Comparison of ENCODE assay signal across 8 mouse cellular contexts in the genomic region with DNA sequence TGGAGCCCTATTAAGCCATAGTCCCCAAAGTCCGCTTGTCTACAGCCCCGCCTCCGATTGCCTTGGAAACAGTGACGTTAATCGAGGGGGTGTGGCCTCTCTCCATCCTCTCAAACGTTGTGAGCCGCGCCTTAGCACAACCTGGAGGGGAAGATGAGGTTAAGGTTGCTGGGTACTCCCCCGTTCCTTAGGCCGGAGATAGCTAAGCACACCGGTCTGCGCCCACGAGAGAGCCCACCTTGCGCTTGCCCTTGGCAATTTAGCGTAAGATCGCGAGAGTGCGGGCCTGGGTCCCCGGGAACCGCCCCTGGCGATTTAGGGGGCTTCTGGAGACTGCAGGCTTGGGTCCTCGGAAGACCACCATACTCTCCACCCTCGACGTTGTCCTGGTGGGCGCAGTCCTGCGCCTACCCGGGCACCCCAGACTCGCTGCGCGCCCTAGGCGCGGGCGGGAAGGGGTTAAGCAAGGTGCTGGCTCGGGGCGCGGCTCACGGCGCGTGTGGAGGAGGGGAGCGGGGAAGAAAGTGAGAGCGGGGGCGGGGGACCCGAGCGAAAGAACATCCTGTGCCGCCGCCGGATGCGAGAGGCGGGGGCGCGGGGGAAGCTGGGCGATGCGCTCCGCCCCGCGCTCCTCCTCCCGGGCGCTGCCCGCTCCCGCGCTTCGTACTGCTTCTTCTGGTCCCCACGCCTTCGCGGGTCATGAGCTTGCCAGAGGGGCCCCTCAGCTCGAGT. TPM values are rescaled to one million over a fixed set of nuclear protein-coding genes. Genes with fewer than 3 reads are reported as not detected.
DNase-seq lines count a peak whose midpoint lies in the region; ATAC-seq and TF ChIP-seq lines count a peak whose summit lies in the region.

No protein-coding gene starts in this region.

- H3K9me3 ChIP-seq in heart, embryonic 14.5 days (ENCODE audit: control insufficient read depth, low read length) = no peaks in the 10 kb centered on the region
- H3K9me3 ChIP-seq in liver, embryonic 11.5 days (ENCODE audit: control insufficient read depth, low read length) = no peaks in the 10 kb centered on the region

- DNase-seq in brain, adult 2 months (ENCODE audit: low read depth, low spot score) = peak; percentile 98
- DNase-seq in fibroblast of lung, adult 2 months (ENCODE audit: low read depth) = peak; percentile 39
- peak; percentile 93 for DNase-seq in kidney, postnatal 10 days
- DNase-seq in liver, embryonic 11.5 days (ENCODE audit: low spot score) = peak; percentile 83
- peak; percentile 83 to 91 for DNase-seq in spleen, postnatal 4 days (ENCODE audit: low spot score in 2 of 2)

- peak; percentile 66 for ATAC-seq in heart, embryonic 14.5 days (ENCODE audit: insufficient number of reproducible peaks, insufficient read depth, low FRiP score, low read depth)
- ATAC-seq in liver, embryonic 11.5 days (replicated peaks; ENCODE audit: low FRiP score) = peak; percentile 63

- H3K4me1 ChIP-seq in heart, embryonic 14.5 days (ENCODE audit: control insufficient read depth in 2 of 2, insufficient read depth in 2 of 2, low read length in 2 of 2) = peaks cover 7 to 9% of the 10 kb centered on the region in 2 experiments; a peak in 3 of 4 replicates
- peaks cover 31% of the 10 kb centered on the region for H3K4me1 ChIP-seq in liver, embryonic 11.5 days (replicated peaks; ENCODE audit: control insufficient read depth, insufficient read depth, low read length)

- H3ac ChIP-seq in C2C12 (ENCODE audit: control insufficient read depth, insufficient read length, low read depth) (peak overlapping the region; percentile 56), myocyte (ENCODE audit: control insufficient read depth, insufficient read length) (no peak overlapping the region)

- no peak for TF ChIP-seq POLR2A in myocyte (IDR thresholded peaks at IDR 0.05; ENCODE audit: insufficient read length, low read depth)

- no peak for TF ChIP-seq CTCF in C2C12 (IDR thresholded peaks at IDR 0.05; ENCODE audit: control insufficient read depth, insufficient read depth, insufficient read length)

- peak overlapping the region; percentile 95 for H3K4me2 ChIP-seq in heart, embryonic 14.5 days (ENCODE audit: low read length)
- H3K4me2 ChIP-seq in liver, embryonic 11.5 days = peak overlapping the region; percentile 84
- peak overlapping the region; percentile 90 for H3K4me2 ChIP-seq in myocyte (ENCODE audit: low read depth)

- H3K79me2 ChIP-seq in C2C12 (ENCODE audit: control insufficient read depth, insufficient read depth) (no peaks in the 10 kb centered on the region), myocyte (ENCODE audit: control insufficient read depth, insufficient read depth) (no peaks in the 10 kb centered on the region)

- peak overlapping the region; percentile 18 to 56; a peak in 3 of 4 replicates for H3K27ac ChIP-seq in heart, embryonic 14.5 days (replicated peaks in 1 of 2; ENCODE audit: control insufficient read depth in 1 of 2, insufficient read depth in 1 of 2, low read depth in 2 of 2, low read length in 2 of 2)
- peak overlapping the region; percentile 65 for H3K27ac ChIP-seq in liver, embryonic 11.5 days (ENCODE audit: low read depth, low read length)

- H3K4me3 ChIP-seq in C2C12 (ENCODE audit: insufficient read depth, poor library complexity, severe bottlenecking) (peak overlapping the region; percentile 43), myocyte (peak overlapping the region; percentile 21)
- H3K4me3 ChIP-seq in heart, embryonic 14.5 days (ENCODE audit: control insufficient read depth in 1 of 2, insufficient read depth in 1 of 2, low read depth in 1 of 2, low read length in 2 of 2) = peak overlapping the region; percentile 61 to 68
- peak overlapping the region; percentile 60 for H3K4me3 ChIP-seq in liver, embryonic 11.5 days (ENCODE audit: low read depth, low read length)

- peak overlapping the region; percentile 67 for H3K9ac ChIP-seq in heart, embryonic 14.5 days (ENCODE audit: low read length)
- peak overlapping the region; percentile 51 for H3K9ac ChIP-seq in liver, embryonic 11.5 days (ENCODE audit: low read depth, low read length)

- H3K36me3 ChIP-seq in C2C12 (ENCODE audit: control insufficient read depth, insufficient read depth) (no peaks in the 10 kb centered on the region), myocyte (ENCODE audit: control insufficient read depth, insufficient read depth) (no peaks in the 10 kb centered on the region)
- H3K36me3 ChIP-seq in heart, embryonic 14.5 days (ENCODE audit: control insufficient read depth, insufficient read depth, low read length) = no peaks in the 10 kb centered on the region
- no peaks in the 10 kb centered on the region for H3K36me3 ChIP-seq in liver, embryonic 11.5 days (ENCODE audit: control insufficient read depth, insufficient read depth, low read length)

- WGBS in heart, embryonic 14.5 days = under 1% methylated on average over 61 of the region's 66 CpGs
- WGBS in liver, embryonic 11.5 days = under 1% methylated on average over 60 of the region's 66 CpGs

- no peaks in the 10 kb centered on the region for H3K27me3 ChIP-seq in C2C12 (ENCODE audit: control insufficient read depth, insufficient read depth, insufficient read length)
- peaks cover 27% of the 10 kb centered on the region for H3K27me3 ChIP-seq in heart, embryonic 14.5 days (ENCODE audit: control insufficient read depth, insufficient read depth, low read length)
- H3K27me3 ChIP-seq in liver, embryonic 11.5 days (replicated peaks; ENCODE audit: control insufficient read depth, insufficient read depth, low read length) = peaks cover 29% of the 10 kb centered on the region
- H3K27me3 ChIP-seq in myocyte (ENCODE audit: control insufficient read depth, insufficient read depth, insufficient read length) = no peaks in the 10 kb centered on the region

- H3K79me3 ChIP-seq in C2C12 (ENCODE audit: low read depth) = no peaks in the 10 kb centered on the region

TF ChIP-seq in C2C12, 6 proteins besides CTCF, POLR2A, EP300 and RAD21:
- TF ChIP-seq USF1 (IDR thresholded peaks at IDR 0.05; ENCODE audit: low read depth) (no peak), MAX (IDR thresholded peaks at IDR 0.05) (no peak), MYOG (IDR thresholded peaks at IDR 0.05; ENCODE audit: control insufficient read depth, extremely low read depth, insufficient read length) (no peak), FOSL1 (IDR thresholded peaks at IDR 0.05; ENCODE audit: insufficient read depth, low read length, poor library complexity, severe bottlenecking) (no peak), CEBPB (IDR thresholded peaks at IDR 0.05; ENCODE audit: low read depth) (no peak), MYOD1 (IDR thresholded peaks at IDR 0.05; ENCODE audit: control insufficient read depth, insufficient read length, low read depth) (no peak)

TF ChIP-seq in myocyte, 11 proteins besides CTCF, POLR2A, EP300 and RAD21:
- no peak for TF ChIP-seq TCF3 (IDR thresholded peaks at IDR 0.05; ENCODE audit: insufficient read length, low read depth)

RNA-seq across cellular contexts. Expression of gene Fkbp5, which starts 5.5 kb away (rescaled TPM):
- polyA plus RNA-seq in C2C12 (2012; fragmentation: generic; extraction: Trizol) (24.4 TPM), myocyte (2012; fragmentation: generic; extraction: Trizol) (11.6 TPM)
- polyA plus RNA-seq in heart, embryonic 14.5 days (2014; fragmentation: Nextera tagmentation; extraction: Ambion mirVana) = 4.3 and 5.0 TPM in 2 replicates
- 8.8 and 10.1 TPM in 2 replicates for polyA plus RNA-seq in liver, embryonic 11.5 days (2014; fragmentation: Nextera tagmentation; extraction: Ambion mirVana)

RNA-seq across cellular contexts. Expression of gene Armc12, which starts 7.8 kb away (rescaled TPM):
- polyA plus RNA-seq in C2C12 (2012; fragmentation: generic; extraction: Trizol) (not detected), myocyte (2012; fragmentation: generic; extraction: Trizol) (not detected)
- not detected in 2 replicates for polyA plus RNA-seq in heart, embryonic 14.5 days (2014; fragmentation: Nextera tagmentation; extraction: Ambion mirVana)
- not detected in 2 replicates for polyA plus RNA-seq in liver, embryonic 11.5 days (2014; fragmentation: Nextera tagmentation; extraction: Ambion mirVana)

RNA-seq across cellular contexts. Expression of gene Clpsl2, which starts 26.4 kb away (rescaled TPM):
- polyA plus RNA-seq in C2C12 (2012; fragmentation: generic; extraction: Trizol) = not detected
- not detected in 2 replicates for polyA plus RNA-seq in heart, embryonic 14.5 days (2014; fragmentation: Nextera tagmentation; extraction: Ambion mirVana)
- not detected in 2 replicates for polyA plus RNA-seq in liver, embryonic 11.5 days (2014; fragmentation: Nextera tagmentation; extraction: Ambion mirVana)
- polyA plus RNA-seq in myocyte (2012; fragmentation: generic; extraction: Trizol) = not detected

RNA-seq across cellular contexts. Expression of gene Clps, which starts 37.8 kb away (rescaled TPM):
- not detected for polyA plus RNA-seq in C2C12 (2012; fragmentation: generic; extraction: Trizol)
- 0.47 TPM in 1 of 2 replicates, not detected in the other for polyA plus RNA-seq in heart, embryonic 14.5 days (2014; fragmentation: Nextera tagmentation; extraction: Ambion mirVana)
- 3.5 and 3.7 TPM in 2 replicates for polyA plus RNA-seq in liver, embryonic 11.5 days (2014; fragmentation: Nextera tagmentation; extraction: Ambion mirVana)
- polyA plus RNA-seq in myocyte (2012; fragmentation: generic; extraction: Trizol) = not detected

RNA-seq across cellular contexts. Expression of gene Lhfpl5, which starts 52.7 kb away (rescaled TPM):
- polyA plus RNA-seq in C2C12 (2012; fragmentation: generic; extraction: Trizol) (0.06 TPM), myocyte (2012; fragmentation: generic; extraction: Trizol) (0.04 TPM)
- 0.26 and 0.45 TPM in 2 replicates for polyA plus RNA-seq in heart, embryonic 14.5 days (2014; fragmentation: Nextera tagmentation; extraction: Ambion mirVana)
- 0.27 and 0.33 TPM in 2 replicates for polyA plus RNA-seq in liver, embryonic 11.5 days (2014; fragmentation: Nextera tagmentation; extraction: Ambion mirVana)

Comparison
In these comparisons a context has a peak if more than half of its experiments do, and no peak if none do; other contexts are left out.
1. Peak in every context shown above with its lines: DNase-seq, ATAC-seq, H3K4me3 ChIP-seq and H3K27ac ChIP-seq.
2. DNase-seq: peak in every context shown above with its lines; median percentile 98 in brain, adult 2 months; 93 in kidney, postnatal 10 days; 87 in spleen, postnatal 4 days; 83 in liver, embryonic 11.5 days; 39 in fibroblast of lung, adult 2 months.